In genomic region chr3:66762446-66762845, GRCm38 (mm10) we compare ENCODE assay signal across 32 mouse cellular contexts.
"Had no signal": no experiment of that assay in that cellular context is flagged by ENCODE, and none has a peak within 500 bp of the region (broad histone marks: within the 10 kb centered on the region; RNA-seq: fewer than 3 reads in every experiment).

No protein-coding gene starts in this region.

- H3K36me3 ChIP-seq: limb, embryonic 10.5 days; limb, embryonic 12.5 days; limb, embryonic 13.5 days; limb, embryonic 15.5 days; liver, embryonic 12.5 days; liver, embryonic 13.5 days; liver, embryonic 15.5 days; lung, embryonic 15.5 days; midbrain, embryonic 10.5 days; midbrain, embryonic 12.5 days; midbrain, embryonic 13.5 days; midbrain, embryonic 15.5 days; neural tube, embryonic 12.5 days had no signal

- H3K4me3 ChIP-seq: limb, embryonic 10.5 days; limb, embryonic 12.5 days; limb, embryonic 13.5 days; limb, embryonic 15.5 days; liver, embryonic 12.5 days; liver, embryonic 13.5 days; liver, embryonic 15.5 days; lung, embryonic 15.5 days; megakaryocyte, embryonic 14.5 days; midbrain, embryonic 10.5 days; midbrain, embryonic 12.5 days; midbrain, embryonic 13.5 days; midbrain, embryonic 15.5 days; myocyte; neural tube, embryonic 12.5 days had no signal

- H3K4me2 ChIP-seq: limb, embryonic 12.5 days; limb, embryonic 13.5 days; limb, embryonic 15.5 days; liver, embryonic 11.5 days; liver, embryonic 12.5 days; liver, embryonic 13.5 days; liver, embryonic 15.5 days; lung, embryonic 14.5 days; lung, embryonic 15.5 days; midbrain, embryonic 11.5 days; midbrain, embryonic 12.5 days; midbrain, embryonic 13.5 days; midbrain, embryonic 15.5 days; neural tube, embryonic 12.5 days had no signal

- H3K27ac ChIP-seq: limb, embryonic 10.5 days; limb, embryonic 12.5 days; limb, embryonic 13.5 days; limb, embryonic 15.5 days; liver, embryonic 12.5 days; liver, embryonic 13.5 days; liver, embryonic 14.5 days; liver, embryonic 15.5 days; lung, embryonic 15.5 days; macrophage; midbrain, embryonic 10.5 days; midbrain, embryonic 12.5 days; midbrain, embryonic 13.5 days; midbrain, embryonic 15.5 days; neural tube, embryonic 12.5 days had no signal

- DNase-seq: left cerebral cortex, postnatal 4 days; liver; liver, embryonic 13.5 days; liver, postnatal 0 days; lung, adult 18-20 months; lung, adult 2 months; lung, embryonic 14.5 days; lung, postnatal 10 days; lung, postnatal 14 days; lung, postnatal 36 days; lung, postnatal 4 days; midbrain, embryonic 14.5 days had no signal

- H3K4me1 ChIP-seq: limb, embryonic 13.5 days; limb, embryonic 15.5 days; liver, embryonic 12.5 days; liver, embryonic 13.5 days; liver, embryonic 15.5 days; lung, embryonic 15.5 days; midbrain, embryonic 10.5 days; midbrain, embryonic 12.5 days; midbrain, embryonic 13.5 days; midbrain, embryonic 15.5 days; neural tube, embryonic 12.5 days had no signal

- ATAC-seq: liver, embryonic 12.5 days; liver, postnatal 0 days; lung, postnatal 0 days; midbrain, embryonic 13.5 days; midbrain, embryonic 15.5 days; midbrain, embryonic 16.5 days had no signal

- H3K9ac ChIP-seq: limb, embryonic 12.5 days; limb, embryonic 13.5 days; limb, embryonic 15.5 days; liver, embryonic 12.5 days; liver, embryonic 13.5 days; liver, embryonic 14.5 days; liver, embryonic 15.5 days; liver, postnatal 0 days; lung, embryonic 14.5 days; lung, embryonic 15.5 days; midbrain, embryonic 12.5 days; midbrain, embryonic 13.5 days; midbrain, embryonic 15.5 days; neural tube, embryonic 12.5 days had no signal

- H3K27me3 ChIP-seq: limb, embryonic 15.5 days; liver, embryonic 12.5 days; liver, embryonic 13.5 days; liver, embryonic 15.5 days; lung, embryonic 15.5 days; midbrain, embryonic 12.5 days; midbrain, embryonic 13.5 days; midbrain, embryonic 15.5 days; neural tube, embryonic 12.5 days had no signal

- H3K9me3 ChIP-seq: limb, embryonic 10.5 days; limb, embryonic 12.5 days; limb, embryonic 13.5 days; limb, embryonic 15.5 days; liver, embryonic 12.5 days; liver, embryonic 13.5 days; liver, embryonic 15.5 days; lung, embryonic 15.5 days; megakaryocyte, embryonic 14.5 days; midbrain, embryonic 10.5 days; midbrain, embryonic 12.5 days; midbrain, embryonic 13.5 days; midbrain, embryonic 15.5 days; neural tube, embryonic 12.5 days had no signal
